Mouse (Mus musculus): ENCODE measurements around the gene Vmac. TPM values are rescaled to one million over a fixed set of nuclear protein-coding genes. Genes with fewer than 3 reads are reported as not detected.

The Vmac gene
- polyA plus RNA-seq, 1 experiment = 18.0 TPM

DNA sequence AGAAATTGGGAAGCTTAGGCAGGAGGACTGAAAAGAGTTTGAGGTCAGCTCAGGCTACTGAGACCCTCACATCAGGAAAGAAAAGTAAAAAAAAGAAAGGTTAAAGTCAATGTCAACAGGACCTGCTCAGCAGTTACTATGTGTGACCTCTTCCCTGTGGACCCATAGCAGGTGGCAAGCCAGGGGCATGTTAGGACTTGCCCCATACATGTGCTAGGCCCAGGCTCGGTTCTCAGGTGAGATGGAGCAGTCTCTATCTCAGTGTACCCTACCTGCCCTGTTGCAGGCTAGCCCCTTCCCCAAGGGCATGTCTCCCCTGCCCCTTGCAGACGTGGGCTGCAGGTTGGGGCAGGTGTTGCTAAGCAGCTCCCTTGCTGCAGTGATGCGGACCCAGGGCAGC lies 8.1 kb downstream of the Vmac start:
- Histone ChIP-seq H3K36me3 (ENCODE audit: control insufficient read depth, insufficient read depth, low read length) (peaks cover 68% of the 10 kb centered on the region), H3K27ac (ENCODE audit: insufficient read depth, low read depth, low read length) (no peak overlapping the region), H3K4me3 (ENCODE audit: low read depth, low read length) (no peak overlapping the region)

DNA sequence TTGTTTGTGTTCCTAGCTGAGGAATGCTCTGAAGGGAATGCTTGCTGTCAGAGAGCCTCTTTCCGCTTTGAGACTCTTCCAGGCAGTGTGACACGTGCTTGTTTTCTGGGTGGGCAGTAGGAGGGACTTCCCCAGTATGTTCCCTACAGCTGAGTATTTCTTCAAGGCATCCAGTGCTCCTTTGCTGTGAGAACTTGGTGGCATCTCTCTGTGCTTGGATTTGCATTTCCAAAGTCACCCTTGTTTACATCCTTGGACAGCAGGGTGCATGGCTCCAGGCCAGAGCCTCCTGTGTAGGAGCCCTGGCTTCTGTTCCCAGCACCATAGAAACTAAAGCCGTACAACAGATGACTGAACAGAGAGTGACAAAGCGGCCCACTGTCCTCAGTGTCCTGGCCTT lies 9.1 kb downstream of the Vmac start:
- Histone ChIP-seq H3K27me3 (ENCODE audit: control insufficient read depth, insufficient read depth, low read length) (no peaks in the 10 kb centered on the region), H3K4me1 (ENCODE audit: control insufficient read depth, insufficient read depth, insufficient read length, low read length) (no peaks in the 10 kb centered on the region), H3K36me3 (ENCODE audit: control insufficient read depth, insufficient read depth, low read length) (peaks cover 76% of the 10 kb centered on the region), H3K27ac (ENCODE audit: insufficient read depth, low read depth, low read length) (no peak overlapping the region), H3K4me3 (ENCODE audit: low read depth, low read length) (no peak overlapping the region)
- 77% methylated on average over 4 of the region's 4 CpGs for WGBS
- TF ChIP-seq POLR2A (IDR thresholded peaks at IDR 0.05; ENCODE audit: low read depth, low read length) (no peak), CTCF (IDR thresholded peaks at IDR 0.05; ENCODE audit: extremely low read depth, insufficient read length, insufficient replicate concordance, low read depth, low read length) (no peak)

More for the DNA sequence above, 8.1 kb downstream of the Vmac start:
- Histone ChIP-seq H3K27me3 (ENCODE audit: control insufficient read depth, insufficient read depth, low read length) (no peaks in the 10 kb centered on the region), H3K4me1 (ENCODE audit: control insufficient read depth, insufficient read depth, insufficient read length, low read length) (no peaks in the 10 kb centered on the region)
- 84% methylated on average over 3 of the region's 3 CpGs for WGBS
- TF ChIP-seq CTCF (IDR thresholded peaks at IDR 0.05; ENCODE audit: extremely low read depth, insufficient read length, insufficient replicate concordance, low read depth, low read length) = no peak
- no peak for TF ChIP-seq POLR2A (IDR thresholded peaks at IDR 0.05; ENCODE audit: low read depth, low read length)

DNA sequence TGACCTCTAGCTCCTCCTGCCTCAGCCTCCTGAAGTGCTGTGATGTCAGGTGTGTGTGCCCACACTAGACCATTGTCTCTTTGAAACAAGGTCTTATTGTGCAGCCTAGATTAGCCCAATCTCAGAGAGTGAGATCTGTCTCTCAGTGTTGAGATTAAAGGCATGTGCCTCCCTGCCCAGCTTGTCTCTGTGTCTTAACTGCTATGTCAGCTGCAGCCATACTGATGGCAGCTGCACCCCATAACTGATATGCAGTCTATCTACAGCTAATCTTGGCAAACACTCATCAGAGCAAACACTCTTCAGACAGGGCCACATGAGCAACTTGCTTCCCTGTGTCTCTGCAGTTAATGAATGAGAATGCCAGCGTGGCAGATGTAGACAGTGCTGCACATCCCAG lies 11.3 kb downstream of the Vmac start:
- no peak for TF ChIP-seq POLR2A (IDR thresholded peaks at IDR 0.05; ENCODE audit: low read depth, low read length)
- TF ChIP-seq CTCF (IDR thresholded peaks at IDR 0.05; ENCODE audit: extremely low read depth, insufficient read length, insufficient replicate concordance, low read depth, low read length) = no peak
- Histone ChIP-seq H3K27ac (ENCODE audit: insufficient read depth, low read depth, low read length) (no peak overlapping the region), H3K36me3 (ENCODE audit: control insufficient read depth, insufficient read depth, low read length) (peaks cover 89% of the 10 kb centered on the region), H3K4me3 (ENCODE audit: low read depth, low read length) (no peak overlapping the region), H3K4me1 (ENCODE audit: control insufficient read depth, insufficient read depth, insufficient read length, low read length) (no peaks in the 10 kb centered on the region), H3K27me3 (ENCODE audit: control insufficient read depth, insufficient read depth, low read length) (no peaks in the 10 kb centered on the region)
- WGBS = 84% methylated on average over 1 of the region's 1 CpGs

DNA sequence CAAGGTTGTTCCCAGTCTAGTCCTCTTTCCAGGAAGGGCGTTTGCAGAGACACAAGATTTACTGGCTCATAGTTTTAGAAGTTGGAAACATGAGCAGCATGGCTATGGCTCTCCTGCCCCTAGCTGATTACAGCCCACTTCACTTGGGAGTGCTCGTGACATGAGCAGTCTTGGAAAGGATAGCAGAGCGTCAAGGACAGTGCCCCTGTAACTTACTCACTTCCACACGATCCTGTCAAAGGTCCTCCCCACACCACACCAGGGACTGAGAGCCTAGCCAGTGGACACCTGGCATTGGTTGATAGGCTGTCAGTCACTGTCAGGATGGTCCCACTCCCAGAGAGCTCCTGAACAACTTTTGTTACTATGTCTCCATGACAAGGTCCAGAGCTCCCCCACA lies 14.8 kb downstream of the Vmac start:
- H3K36me3 ChIP-seq (ENCODE audit: control insufficient read depth, insufficient read depth, low read length) = peaks cover 87% of the 10 kb centered on the region
- H3K27ac ChIP-seq (ENCODE audit: insufficient read depth, low read depth, low read length) = no peak overlapping the region
- no peak for TF ChIP-seq CTCF (IDR thresholded peaks at IDR 0.05; ENCODE audit: extremely low read depth, insufficient read length, insufficient replicate concordance, low read depth, low read length)
- no peak for TF ChIP-seq POLR2A (IDR thresholded peaks at IDR 0.05; ENCODE audit: low read depth, low read length)
- 85% methylated on average over 4 of the region's 4 CpGs for WGBS
- no peaks in the 10 kb centered on the region for H3K27me3 ChIP-seq (ENCODE audit: control insufficient read depth, insufficient read depth, low read length)
- H3K4me1 ChIP-seq (ENCODE audit: control insufficient read depth, insufficient read depth, insufficient read length, low read length) = no peaks in the 10 kb centered on the region
- H3K4me3 ChIP-seq (ENCODE audit: low read depth, low read length) = no peak overlapping the region

DNA sequence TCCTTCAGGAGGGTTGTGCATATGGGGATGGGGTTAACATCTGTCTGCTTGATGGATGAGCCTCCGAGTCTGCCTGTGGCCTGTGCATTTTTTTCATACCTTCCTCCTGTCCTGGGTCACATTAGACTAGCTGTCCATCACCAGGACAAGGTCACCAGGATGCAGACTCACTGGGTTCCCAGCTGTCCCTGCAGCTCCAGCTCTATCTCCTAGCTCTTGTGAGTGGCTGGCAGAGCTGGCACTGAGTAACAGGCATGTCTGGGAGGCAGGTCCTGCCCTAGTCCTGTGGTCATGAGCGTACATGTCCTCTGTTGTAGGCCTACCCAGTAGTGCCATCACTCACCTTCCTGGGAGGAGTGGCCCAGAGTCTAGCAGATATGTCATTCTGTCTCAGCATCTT lies 17.4 kb downstream of the Vmac start:
- TF ChIP-seq CTCF (IDR thresholded peaks at IDR 0.05; ENCODE audit: extremely low read depth, insufficient read length, insufficient replicate concordance, low read depth, low read length) (no peak), POLR2A (IDR thresholded peaks at IDR 0.05; ENCODE audit: low read depth, low read length) (no peak)
- Histone ChIP-seq H3K36me3 (ENCODE audit: control insufficient read depth, insufficient read depth, low read length) (peaks cover 82% of the 10 kb centered on the region), H3K27ac (ENCODE audit: insufficient read depth, low read depth, low read length) (no peak overlapping the region)

DNA sequence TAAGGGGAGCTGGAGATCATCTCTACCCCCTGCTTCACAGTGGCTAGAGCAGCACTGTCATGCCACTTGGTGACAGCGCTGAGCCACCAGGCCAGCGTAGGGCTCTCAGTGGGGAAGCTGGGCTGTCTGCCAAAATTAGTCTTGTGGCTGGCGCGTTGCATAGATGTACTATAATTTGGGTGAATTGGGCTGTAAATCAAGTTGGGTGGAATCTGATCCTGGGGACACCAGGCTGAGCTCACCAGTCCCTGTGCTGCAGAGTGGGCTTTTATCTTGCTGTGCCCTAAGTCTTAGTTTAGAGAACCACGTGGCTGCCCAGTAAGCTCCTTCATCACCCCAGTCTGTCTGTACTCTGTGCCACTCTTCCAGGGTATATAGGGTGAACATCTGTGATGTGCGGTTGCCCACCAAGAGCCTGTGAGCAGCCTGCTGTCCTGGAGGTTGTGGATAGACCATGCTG lies 23.9 kb downstream of the Vmac start:
- 28% methylated on average over 6 of the region's 6 CpGs for WGBS
- TF ChIP-seq POLR2A (IDR thresholded peaks at IDR 0.05; ENCODE audit: low read depth, low read length) (no peak), CTCF (IDR thresholded peaks at IDR 0.05; ENCODE audit: extremely low read depth, insufficient read length, insufficient replicate concordance, low read depth, low read length) (no peak)
- H3K27me3 ChIP-seq (ENCODE audit: control insufficient read depth, insufficient read depth, low read length) = no peaks in the 10 kb centered on the region
- H3K36me3 ChIP-seq (ENCODE audit: control insufficient read depth, insufficient read depth, low read length) = peaks cover 46% of the 10 kb centered on the region
- no peak overlapping the region for H3K27ac ChIP-seq (ENCODE audit: insufficient read depth, low read depth, low read length)
- H3K4me3 ChIP-seq (ENCODE audit: low read depth, low read length) = no peak overlapping the region
- no peaks in the 10 kb centered on the region for H3K4me1 ChIP-seq (ENCODE audit: control insufficient read depth, insufficient read depth, insufficient read length, low read length)

More for the DNA sequence above, 17.4 kb downstream of the Vmac start:
- WGBS = 84% methylated on average over 2 of the region's 2 CpGs
- Histone ChIP-seq H3K4me3 (ENCODE audit: low read depth, low read length) (no peak overlapping the region), H3K4me1 (ENCODE audit: control insufficient read depth, insufficient read depth, insufficient read length, low read length) (no peaks in the 10 kb centered on the region), H3K27me3 (ENCODE audit: control insufficient read depth, insufficient read depth, low read length) (no peaks in the 10 kb centered on the region)

DNA sequence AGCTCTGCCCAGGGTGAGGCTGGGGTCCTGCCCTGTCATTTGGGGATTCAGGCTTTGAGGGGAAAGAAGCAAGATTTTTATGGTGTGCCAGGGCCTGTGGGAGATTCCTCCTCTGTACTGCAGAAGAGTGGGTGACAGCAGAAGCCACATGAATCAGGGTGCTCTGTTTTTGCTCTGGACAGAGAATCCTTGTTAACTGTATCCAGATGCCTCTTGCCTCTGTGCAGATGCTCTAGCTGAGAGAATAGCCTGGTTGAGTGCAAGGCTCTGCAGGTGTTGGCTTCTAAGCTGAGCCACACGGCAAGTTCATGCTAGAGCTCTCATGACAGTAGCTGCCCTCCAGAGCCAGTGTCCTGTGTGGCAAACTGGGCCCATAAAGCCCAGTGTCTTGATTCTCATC lies 24.4 kb downstream of the Vmac start:
- WGBS = 48% methylated on average over 1 of the region's 1 CpGs
- H3K27ac ChIP-seq (ENCODE audit: insufficient read depth, low read depth, low read length) = no peak overlapping the region

More for the DNA sequence above, 24.4 kb downstream of the Vmac start:
- TF ChIP-seq CTCF (IDR thresholded peaks at IDR 0.05; ENCODE audit: extremely low read depth, insufficient read length, insufficient replicate concordance, low read depth, low read length) (no peak), POLR2A (IDR thresholded peaks at IDR 0.05; ENCODE audit: low read depth, low read length) (no peak)
- Histone ChIP-seq H3K4me3 (ENCODE audit: low read depth, low read length) (no peak overlapping the region), H3K4me1 (ENCODE audit: control insufficient read depth, insufficient read depth, insufficient read length, low read length) (no peaks in the 10 kb centered on the region), H3K36me3 (ENCODE audit: control insufficient read depth, insufficient read depth, low read length) (peaks cover 44% of the 10 kb centered on the region), H3K27me3 (ENCODE audit: control insufficient read depth, insufficient read depth, low read length) (no peaks in the 10 kb centered on the region)
